Mouse (Mus musculus): ENCODE measurements around the gene Hhipl1. TPM values are rescaled to one million over a fixed set of nuclear protein-coding genes. Genes with fewer than 3 reads are reported as not detected.

The Hhipl1 gene
- total RNA-seq (2021) = 1 to 10 TPM in 1 of 2 experiments, under 1 TPM in 1; 0.95 to 1.7 TPM

DNA sequence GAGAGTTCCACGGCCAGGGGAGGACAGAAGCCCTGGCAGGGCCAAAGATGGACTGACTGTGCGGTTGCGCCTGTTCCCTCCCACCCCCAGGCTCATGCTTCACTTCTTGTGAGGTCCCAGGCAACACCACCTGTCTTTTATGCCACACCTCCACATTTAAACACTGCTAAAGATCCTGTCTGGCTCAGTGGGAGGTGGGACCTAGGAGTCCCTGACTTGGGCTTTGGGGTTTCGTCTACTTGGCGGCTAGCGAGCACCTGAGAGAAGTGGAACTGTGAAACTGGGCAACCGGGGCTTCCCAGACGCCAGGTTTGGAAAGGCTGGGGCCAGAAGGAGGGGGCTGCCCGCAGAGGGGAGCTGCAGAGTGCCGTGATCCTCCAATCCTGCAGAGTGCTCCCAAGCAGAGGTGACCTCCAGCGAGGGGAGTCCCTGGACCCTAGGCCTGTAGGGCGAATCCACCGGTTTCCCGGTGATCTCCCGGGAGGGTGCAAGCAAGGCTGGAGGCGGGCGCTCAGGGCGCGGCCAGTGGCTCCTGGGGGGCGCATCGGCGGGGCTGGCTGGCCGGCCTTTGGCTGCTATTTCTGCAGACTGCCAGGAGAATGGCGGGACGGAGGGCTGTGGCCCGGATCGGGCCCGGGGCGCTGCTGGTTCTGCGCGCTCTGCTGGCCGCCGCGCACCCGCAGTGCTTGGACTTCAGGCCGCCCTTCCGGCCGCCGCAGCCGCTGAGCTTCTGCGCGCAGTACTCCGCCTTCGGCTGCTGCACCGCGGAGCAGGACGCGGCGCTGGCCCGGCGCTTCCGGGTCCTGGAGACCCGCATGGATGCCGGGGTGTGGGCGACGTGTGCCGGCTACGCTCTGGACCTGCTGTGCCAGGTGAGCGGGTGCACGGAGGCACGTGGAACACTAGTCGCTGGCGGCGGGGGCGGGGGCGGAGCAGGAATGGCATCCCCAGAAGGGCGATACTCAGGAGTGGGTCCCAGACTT is at the start of gene Hhipl1:
Gene Hhipl1 (plus strand): TSS at position 459 of the 983 bp plus-strand sequence.
- intact Hi-C loops (cut with DNase I) = no loop called here
- DNase-seq (ENCODE audit: low spot score) = no peak

- intact Hi-C loops (cut with DNase I) = no loop called here
- no peak for DNase-seq (ENCODE audit: low spot score)
Observed at GRCm38 (mm10) chr12:108256734-108257133, 49.3 kb upstream of the Hhipl1 start.

DNA sequence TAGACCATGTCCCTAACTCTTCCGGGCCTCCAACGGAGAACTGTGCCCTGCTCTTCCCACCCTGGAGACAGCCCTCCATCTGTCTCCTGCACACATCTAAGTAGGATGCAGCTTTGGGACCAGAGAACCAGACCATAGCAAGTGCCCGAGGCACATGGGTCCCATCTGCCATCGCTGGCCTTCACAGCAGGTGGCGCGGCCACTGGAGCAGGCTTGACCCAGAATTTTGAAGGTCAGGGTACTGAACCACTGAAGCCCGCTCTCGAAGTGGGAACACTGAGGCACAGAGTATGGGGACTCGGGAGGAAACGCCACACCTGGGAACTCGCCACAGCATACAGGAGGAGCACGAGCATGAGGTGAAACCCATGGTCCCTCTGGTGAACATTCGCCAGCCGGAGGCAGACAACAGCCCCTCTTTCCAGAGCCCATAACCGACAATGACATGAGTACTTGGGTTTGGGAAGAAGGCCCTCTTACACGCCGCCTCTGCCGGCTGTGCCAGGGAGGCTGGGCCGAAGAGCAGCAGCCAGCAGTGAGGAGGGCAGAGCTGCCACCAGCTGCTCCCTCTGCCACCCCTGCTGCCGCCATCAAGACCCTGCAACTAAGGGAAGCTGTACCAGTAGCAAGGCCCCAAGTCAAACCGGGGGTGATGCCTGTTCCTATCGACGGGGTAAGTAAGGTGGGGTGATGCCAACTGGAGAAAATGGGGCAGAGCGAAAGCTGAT is 46.6 kb upstream of the Hhipl1 start:
- DNase-seq (ENCODE audit: low spot score) = no peak
- intact Hi-C loops (cut with DNase I) = no loop called here

- intact Hi-C loops (cut with DNase I) = no loop called here
- no peak for DNase-seq (ENCODE audit: low spot score)
Observed at GRCm38 (mm10) chr12:108260950-108261349, 45.1 kb upstream of the Hhipl1 start.

- no peak for DNase-seq (ENCODE audit: low spot score)
- intact Hi-C loops (cut with DNase I) = no loop called here
Observed at GRCm38 (mm10) chr12:108264918-108265317, 41.2 kb upstream of the Hhipl1 start.

GRCm38 (mm10) chr12:108265831-108266619 is 40.0 kb upstream of the Hhipl1 start:
- intact Hi-C loops (cut with DNase I) = no loop called here
- DNase-seq (ENCODE audit: low spot score) = peak; percentile 42

DNA sequence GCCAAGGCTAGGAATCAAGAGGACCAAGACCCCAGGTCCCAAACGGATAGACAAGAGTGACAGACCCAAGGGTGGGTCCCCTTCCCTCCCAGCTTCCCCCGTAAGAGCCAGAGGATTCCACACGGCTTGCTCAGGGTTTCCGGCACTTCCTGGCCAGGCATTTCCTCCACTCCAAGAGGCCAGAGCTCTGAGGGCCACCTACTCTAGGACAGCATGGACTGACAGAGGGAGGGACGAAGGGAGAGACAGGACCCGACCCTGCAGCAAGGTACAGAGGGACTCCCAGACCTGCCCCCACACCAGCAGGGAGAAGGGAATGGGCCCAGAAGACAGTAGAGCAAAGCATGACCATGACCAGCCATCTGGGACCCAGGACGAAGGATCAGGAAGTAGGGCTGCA is 38.4 kb upstream of the Hhipl1 start:
- intact Hi-C loops (cut with DNase I) = no loop called here
- DNase-seq (ENCODE audit: low spot score) = peak; percentile 38

- intact Hi-C loops (cut with DNase I) = no loop called here
- DNase-seq (ENCODE audit: low spot score) = no peak
Observed at GRCm38 (mm10) chr12:108268970-108269369, 37.1 kb upstream of the Hhipl1 start.

DNA sequence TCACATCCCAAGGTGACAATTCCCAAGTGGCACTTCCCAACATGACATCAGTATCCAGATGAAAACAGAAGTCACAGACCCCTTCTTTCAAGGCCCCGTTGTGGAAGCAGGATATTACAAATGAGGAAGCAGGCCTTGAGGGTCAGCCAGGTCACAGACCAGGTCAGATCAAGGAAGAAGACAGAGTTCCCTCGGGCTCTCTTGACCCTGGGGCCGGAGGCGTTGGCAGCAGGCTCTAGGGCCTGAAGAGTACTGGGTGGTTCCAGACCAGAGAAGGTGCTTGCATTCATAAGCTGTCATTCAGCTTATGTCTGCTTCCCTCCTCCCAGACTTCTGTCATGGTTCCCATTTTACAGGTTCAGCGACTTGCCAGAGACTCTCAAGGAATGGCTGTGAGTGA is 36.4 kb upstream of the Hhipl1 start:
- intact Hi-C loops (cut with DNase I) = loop anchor here (5.0 kb wide), 1 partner anchor 32 kb away; no protein-coding TSS in a partner anchor
- no peak for DNase-seq (ENCODE audit: low spot score)

DNA sequence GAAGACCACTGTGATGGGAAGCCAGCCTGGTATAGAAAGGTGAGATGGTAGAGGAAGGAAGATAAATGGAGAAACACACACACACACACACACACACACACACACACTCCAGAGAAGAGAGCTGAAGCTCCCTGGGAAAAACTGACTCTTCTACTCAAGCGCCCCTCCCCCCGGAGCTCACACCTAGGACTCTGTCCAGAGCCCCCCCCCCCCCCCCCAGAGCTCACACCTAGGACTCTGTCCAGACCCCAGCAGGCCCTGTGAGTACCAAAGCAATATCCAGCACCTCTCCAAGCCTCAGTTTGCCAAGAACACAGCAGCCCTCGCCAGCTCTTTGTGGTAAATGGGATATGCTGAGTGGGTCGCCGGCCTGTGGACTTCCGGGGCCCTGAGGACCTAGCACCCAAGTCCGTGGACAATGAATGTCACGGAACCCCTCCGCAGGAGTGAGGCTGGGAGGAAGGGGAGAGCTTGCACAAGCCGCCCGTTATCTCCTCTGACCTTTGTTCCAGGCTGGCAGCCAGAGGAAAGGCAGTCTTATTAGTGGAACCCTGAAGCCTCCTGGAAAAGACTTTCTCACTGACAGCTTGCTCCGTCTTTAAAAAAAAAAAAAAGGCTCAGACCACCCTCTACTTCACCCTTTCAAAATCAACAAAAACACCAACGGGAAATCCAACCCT is 35.7 kb upstream of the Hhipl1 start:
- intact Hi-C loops (cut with DNase I) = loop anchor here (5.0 kb wide), 1 partner anchor 33 kb away; no protein-coding TSS in a partner anchor

GRCm38 (mm10) chr12:108271351-108272142 is 34.5 kb upstream of the Hhipl1 start:
- no peak for DNase-seq (ENCODE audit: low spot score)
- intact Hi-C loops (cut with DNase I) = loop anchor here (5.0 kb wide), 1 partner anchor 34 kb away; no protein-coding TSS in a partner anchor

More for the DNA sequence above, 35.7 kb upstream of the Hhipl1 start:
- no peak for DNase-seq (ENCODE audit: low spot score)

DNA sequence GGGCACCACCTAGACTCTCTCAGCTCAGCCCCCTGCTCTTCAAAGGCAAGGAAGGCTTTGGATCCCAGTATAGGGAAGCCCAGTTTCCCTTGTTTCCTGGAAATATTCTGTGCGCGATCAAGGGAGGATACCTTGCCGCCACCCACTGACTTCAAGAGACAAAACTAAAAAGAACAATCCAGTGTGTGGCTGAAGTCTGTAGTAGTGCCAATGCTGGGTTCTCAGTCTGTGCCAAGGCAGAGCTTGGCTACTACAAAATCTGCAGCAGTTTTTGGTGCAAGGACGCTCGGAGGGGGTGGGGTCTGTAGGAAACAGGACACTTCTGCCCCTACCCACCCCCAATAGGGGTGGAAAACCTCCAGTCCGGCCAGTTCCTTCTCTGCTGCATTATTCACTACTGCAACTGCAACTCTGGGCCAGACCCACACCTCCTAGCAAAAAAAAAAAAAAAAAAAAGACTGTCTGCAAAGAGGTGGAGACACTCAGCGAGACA is 33.9 kb upstream of the Hhipl1 start:
- intact Hi-C loops (cut with DNase I) = loop anchor here (5.0 kb wide), 1 partner anchor 35 kb away; no protein-coding TSS in a partner anchor
- no peak for DNase-seq (ENCODE audit: low spot score)

DNA sequence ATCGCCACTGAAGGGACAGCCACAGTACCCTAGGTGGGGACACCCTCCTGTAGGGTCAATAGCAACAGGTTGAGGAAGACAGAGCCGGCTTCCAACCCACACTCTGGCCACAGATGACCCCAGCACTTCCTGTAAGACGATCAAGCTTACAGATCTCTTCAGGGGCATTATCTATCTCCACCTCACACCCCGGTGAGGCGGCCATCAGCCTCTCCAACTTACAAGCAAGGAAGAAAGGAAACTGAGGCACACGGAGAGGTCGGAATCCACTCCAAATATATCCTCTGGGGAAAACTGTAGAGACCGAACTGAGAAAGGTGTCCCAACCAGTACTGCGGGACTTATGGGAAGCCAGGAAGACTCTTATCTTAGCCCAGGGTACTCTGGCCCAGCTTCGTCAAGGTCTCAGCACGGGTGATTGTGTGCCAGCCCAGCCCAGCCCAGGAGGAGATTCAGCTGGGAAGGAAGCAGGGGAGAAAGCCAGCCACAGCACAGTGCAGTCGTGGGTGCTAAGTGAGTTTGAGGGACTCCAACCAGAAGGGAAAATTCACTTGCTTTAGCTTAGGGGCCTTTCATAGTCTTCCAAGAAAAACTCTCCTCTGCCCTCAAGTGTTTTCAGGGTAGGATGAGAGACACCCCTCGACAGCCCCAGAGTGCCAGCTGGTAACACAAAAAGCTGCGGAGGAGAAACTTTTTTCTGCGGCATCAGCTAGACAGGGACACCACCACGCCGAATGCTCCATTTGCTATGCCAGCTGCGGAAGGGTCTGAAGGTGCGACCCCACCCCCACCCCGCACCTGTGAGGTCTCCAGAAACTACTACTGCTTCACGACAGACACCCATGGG is 32.4 kb upstream of the Hhipl1 start:
- intact Hi-C loops (cut with DNase I) = loop anchor here (5.0 kb wide), 1 partner anchor 36 kb away; no protein-coding TSS in a partner anchor
- no peak for DNase-seq (ENCODE audit: low spot score)

DNA sequence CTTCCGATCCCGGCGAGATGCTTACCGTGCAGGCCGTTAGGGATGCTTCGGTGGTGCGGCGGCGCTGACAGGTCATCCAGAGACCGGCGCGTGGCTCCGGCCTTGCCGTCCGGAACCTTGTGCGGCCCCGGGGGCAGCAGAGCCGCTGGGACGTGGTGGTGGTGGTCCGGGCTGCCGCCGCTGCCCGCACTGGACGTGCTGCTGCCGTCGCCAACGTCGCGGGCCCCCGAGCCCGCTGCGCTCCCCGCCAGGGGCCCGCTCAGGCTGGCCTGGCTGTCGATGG is 31.8 kb upstream of the Hhipl1 start:
- intact Hi-C loops (cut with DNase I) = loop anchor here (5.0 kb wide), 1 partner anchor 37 kb away; no protein-coding TSS in a partner anchor
- no peak for DNase-seq (ENCODE audit: low spot score)

- intact Hi-C loops (cut with DNase I) = loop anchor here (5.0 kb wide), 1 partner anchor 38 kb away; no protein-coding TSS in a partner anchor
- DNase-seq (ENCODE audit: low spot score) = no peak
Observed at GRCm38 (mm10) chr12:108274661-108275507, 31.2 kb upstream of the Hhipl1 start, which contains the start of gene Ccdc85c. Ccdc85c (minus strand) TSS chr12:108275425.

- intact Hi-C loops (cut with DNase I) = no loop called here
- DNase-seq (ENCODE audit: low spot score) = peak; percentile 97
Observed at GRCm38 (mm10) chr12:108275508-108275890, 30.6 kb upstream of the Hhipl1 start.
